Mouse (Mus musculus): ENCODE results near the gene Ms4a4b.
"Not testable (repeated sequence)": the region's sequence is repeated elsewhere in the genome, so short reads cannot be mapped to it uniquely, and the experiment has no call there.

The Ms4a4b gene

GRCm38 (mm10) chr19:11443338-11443737 lies at the start of gene Ms4a4b:
Ms4a4b (plus strand) TSS chr19:11443553.
- DNase-seq (ENCODE audit: low spot score): no peak

DNA sequence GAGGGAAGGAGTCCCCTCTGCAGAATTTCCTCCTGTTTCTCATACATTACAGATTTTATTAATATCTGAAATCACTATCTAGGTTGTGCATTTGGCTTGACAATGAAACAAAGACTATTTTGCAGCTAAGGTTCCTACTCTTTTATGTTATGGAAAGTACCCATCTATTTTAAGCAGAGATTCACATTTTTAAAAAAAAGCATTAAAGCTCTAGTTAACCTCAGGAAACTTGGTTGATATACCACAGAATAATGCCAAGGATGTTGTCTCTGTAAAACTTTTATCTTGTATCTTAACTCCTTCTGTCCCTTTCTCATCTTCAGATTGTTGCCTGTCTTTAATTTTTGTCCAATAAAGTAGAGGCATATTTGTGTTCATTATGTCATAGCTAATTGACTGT lies 47.6 kb upstream of the Ms4a4b start:
- no peak for DNase-seq (ENCODE audit: low spot score)

DNA sequence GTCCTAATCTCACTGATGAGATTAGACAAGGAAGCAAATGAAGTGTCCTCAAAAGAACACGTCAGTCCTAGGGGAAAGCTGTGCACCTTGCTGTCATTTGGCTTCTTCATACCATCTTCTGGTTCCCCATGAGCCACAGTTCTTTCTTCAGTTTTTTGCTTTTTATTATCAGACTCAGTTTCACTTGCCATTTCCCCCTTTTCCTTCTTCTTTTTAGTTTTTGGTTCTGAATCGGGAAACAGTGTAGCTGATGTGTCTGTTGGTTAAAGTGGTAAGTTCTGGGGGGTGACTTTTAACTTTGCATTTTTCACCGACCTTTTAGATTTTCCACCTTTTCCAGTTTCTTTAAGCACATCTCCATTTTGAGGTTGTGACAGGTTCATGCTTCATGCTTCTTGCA lies 38.8 kb upstream of the Ms4a4b start, which contains the start of gene Ms4a4c:
Ms4a4c (plus strand) TSS at position 244 of the 400 bp plus-strand sequence.
- no peak for DNase-seq (ENCODE audit: low spot score)

GRCm38 (mm10) chr19:11407428-11407827 lies 35.9 kb upstream of the Ms4a4b start:
- DNase-seq (ENCODE audit: low spot score): no peak

GRCm38 (mm10) chr19:11408591-11408990 lies 34.8 kb upstream of the Ms4a4b start:
- no peak for DNase-seq (ENCODE audit: low spot score)

GRCm38 (mm10) chr19:11411640-11412039 lies 31.7 kb upstream of the Ms4a4b start:
- no peak for DNase-seq (ENCODE audit: low spot score)

DNA sequence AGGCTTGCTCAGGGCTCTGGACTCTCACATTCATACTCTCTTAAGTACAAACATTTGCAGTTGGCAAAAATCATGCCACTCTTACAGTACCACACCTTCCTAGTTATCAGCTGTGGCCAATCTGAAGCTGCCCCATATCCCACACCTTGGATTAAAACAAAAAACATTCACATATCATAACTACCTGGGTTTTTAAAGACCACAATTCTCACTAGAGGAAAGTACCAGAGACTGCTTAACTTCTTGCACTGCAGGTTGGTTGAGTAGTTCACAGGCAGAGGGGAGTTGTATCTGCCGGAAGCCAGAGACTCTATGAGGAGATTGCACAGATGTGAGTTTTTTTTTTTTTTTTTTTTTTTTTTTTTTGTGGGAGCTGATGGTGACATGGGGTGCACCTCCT lies 29.3 kb upstream of the Ms4a4b start:
- no peak for DNase-seq (ENCODE audit: low spot score)

GRCm38 (mm10) chr19:11415581-11415980 lies 27.8 kb upstream of the Ms4a4b start:
- no peak for DNase-seq (ENCODE audit: low spot score)

GRCm38 (mm10) chr19:11418865-11419264 lies 24.5 kb upstream of the Ms4a4b start:
- not testable (repeated sequence) for DNase-seq (ENCODE audit: low spot score)

DNA sequence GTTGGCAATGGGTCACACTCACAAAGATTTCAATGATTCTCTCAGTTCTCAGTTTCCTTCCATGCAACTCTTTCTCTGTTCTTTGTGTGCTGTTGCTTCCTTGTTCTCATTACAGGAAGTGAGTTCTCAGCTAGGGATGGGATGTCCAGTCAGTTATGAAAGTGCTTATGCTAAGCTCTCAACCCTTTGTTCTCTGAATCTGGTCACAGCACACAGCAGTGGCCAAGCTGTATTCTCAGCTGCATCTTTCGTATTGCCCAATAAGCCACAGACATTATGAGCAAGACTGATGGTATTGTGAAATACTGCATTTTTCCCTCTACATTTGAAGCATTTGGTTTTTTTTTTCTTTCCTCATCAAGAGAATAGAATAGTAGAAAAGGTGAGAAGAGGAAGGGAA lies 12.1 kb upstream of the Ms4a4b start:
- DNase-seq (ENCODE audit: low spot score): not testable (repeated sequence)

GRCm38 (mm10) chr19:11435058-11435834 lies 8.1 kb upstream of the Ms4a4b start:
- DNase-seq (ENCODE audit: low spot score): no peak

- no peak for DNase-seq (ENCODE audit: low spot score)
These were observed 611 bp downstream of the Ms4a4b start for GRCm38 (mm10) chr19:11443964-11444363.

- DNase-seq (ENCODE audit: low spot score): no peak
These were observed 3.9 kb downstream of the Ms4a4b start for GRCm38 (mm10) chr19:11447238-11447637.

DNA sequence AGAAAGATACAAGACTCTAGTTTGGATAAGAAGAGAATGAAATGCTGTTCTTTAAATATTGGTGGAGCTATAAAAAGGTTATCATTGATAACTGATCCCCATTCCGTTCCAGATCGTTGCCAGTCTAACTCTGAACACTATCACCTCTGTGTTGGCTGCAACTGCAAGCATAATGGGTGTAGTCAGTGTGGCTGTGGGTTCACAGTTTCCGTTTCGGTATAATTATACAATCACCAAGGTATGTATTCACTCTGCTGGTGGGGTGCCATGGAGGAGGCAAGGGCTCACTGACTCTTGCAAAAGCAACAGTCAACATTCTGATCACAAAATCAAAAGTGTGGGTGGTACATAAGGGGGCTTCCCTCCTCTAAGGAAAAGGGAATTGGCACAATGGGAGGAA lies 15.7 kb downstream of the Ms4a4b start:
- DNase-seq (ENCODE audit: low spot score): not testable (repeated sequence)

- not testable (repeated sequence) for DNase-seq (ENCODE audit: low spot score)
These were observed 21.4 kb downstream of the Ms4a4b start for GRCm38 (mm10) chr19:11464795-11465194.

GRCm38 (mm10) chr19:11466471-11466870 lies 23.1 kb downstream of the Ms4a4b start:
- no peak for DNase-seq (ENCODE audit: low spot score)

- not testable (repeated sequence) for DNase-seq (ENCODE audit: low spot score)
These were observed 25.0 kb downstream of the Ms4a4b start for GRCm38 (mm10) chr19:11468361-11468760.

- DNase-seq (ENCODE audit: low spot score): not testable (repeated sequence)
These were observed 25.9 kb downstream of the Ms4a4b start, which contains the start of gene Ms4a6c for GRCm38 (mm10) chr19:11469215-11469614. Ms4a6c (plus strand) TSS chr19:11469366.

DNA sequence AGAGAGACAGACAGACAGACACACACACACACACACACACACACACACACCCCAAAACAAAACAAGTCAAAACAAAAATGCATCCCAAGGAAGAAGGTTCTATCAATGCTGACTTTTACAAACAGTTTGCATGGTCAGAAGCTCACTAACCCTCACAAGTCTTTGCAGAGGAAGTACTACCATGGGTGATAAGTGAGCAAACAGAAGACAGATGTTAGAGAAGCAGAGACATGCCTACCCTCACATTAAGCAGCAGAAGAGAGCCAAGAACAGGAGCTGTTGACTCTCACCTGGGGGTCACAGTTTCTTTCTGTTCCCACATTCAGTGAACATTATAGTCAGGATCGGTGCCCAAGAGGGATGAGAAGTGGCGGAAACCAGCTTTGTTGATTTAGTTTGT lies 36.4 kb downstream of the Ms4a4b start:
- no peak for DNase-seq (ENCODE audit: low spot score)

DNA sequence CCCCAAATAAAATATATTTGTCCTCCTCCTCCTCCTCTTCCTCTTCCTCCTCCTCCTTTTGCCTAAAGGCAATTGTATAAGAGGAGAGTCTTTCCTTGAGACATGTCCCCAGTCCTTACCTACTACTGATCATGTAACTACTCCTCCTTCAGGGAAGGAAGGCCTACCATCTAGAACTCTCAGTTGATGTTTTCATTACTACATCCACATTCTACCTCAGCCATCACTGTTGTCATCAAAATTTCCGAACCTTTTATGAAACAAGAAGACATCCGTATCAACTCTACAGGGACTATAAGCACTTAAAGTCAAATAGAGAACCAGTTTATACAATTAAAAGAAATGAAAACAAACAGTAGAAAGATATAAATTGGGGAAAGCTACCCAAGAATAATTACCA lies 39.3 kb downstream of the Ms4a4b start:
- DNase-seq (ENCODE audit: low spot score): no peak

GRCm38 (mm10) chr19:11483941-11484340 lies 40.6 kb downstream of the Ms4a4b start:
- DNase-seq (ENCODE audit: low spot score): no peak

DNA sequence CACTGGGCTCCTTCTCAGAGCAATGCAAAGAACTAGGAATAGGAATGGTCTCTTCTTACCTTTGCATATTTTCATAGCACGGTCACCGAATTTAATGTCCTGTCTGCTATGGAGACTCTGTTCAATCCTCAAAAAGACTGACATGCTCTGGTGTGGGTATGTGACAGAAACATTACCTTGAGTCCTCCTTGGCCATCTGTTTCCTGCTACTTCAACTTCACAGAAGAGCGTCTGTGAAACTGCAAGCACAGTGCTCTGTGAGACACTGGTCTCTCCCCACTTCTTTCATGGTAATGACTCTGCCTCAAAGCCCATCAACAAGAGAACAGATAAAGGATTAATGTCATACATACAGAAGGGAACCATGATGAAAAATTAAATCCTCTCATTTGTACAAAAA lies 41.0 kb downstream of the Ms4a4b start:
- no peak for DNase-seq (ENCODE audit: low spot score)

GRCm38 (mm10) chr19:11485266-11485665 lies 41.9 kb downstream of the Ms4a4b start:
- no peak for DNase-seq (ENCODE audit: low spot score)

GRCm38 (mm10) chr19:11485746-11486145 lies 42.4 kb downstream of the Ms4a4b start, which contains the start of gene Gm8369:
Gm8369 (plus strand) TSS chr19:11485938.
- peak; percentile 52 for DNase-seq (ENCODE audit: low spot score)

Data from layer of hippocampus, adult 9-10 months (tissue).